Comparison of ENCODE assay signal across 9 mouse cellular contexts in the genomic region with DNA sequence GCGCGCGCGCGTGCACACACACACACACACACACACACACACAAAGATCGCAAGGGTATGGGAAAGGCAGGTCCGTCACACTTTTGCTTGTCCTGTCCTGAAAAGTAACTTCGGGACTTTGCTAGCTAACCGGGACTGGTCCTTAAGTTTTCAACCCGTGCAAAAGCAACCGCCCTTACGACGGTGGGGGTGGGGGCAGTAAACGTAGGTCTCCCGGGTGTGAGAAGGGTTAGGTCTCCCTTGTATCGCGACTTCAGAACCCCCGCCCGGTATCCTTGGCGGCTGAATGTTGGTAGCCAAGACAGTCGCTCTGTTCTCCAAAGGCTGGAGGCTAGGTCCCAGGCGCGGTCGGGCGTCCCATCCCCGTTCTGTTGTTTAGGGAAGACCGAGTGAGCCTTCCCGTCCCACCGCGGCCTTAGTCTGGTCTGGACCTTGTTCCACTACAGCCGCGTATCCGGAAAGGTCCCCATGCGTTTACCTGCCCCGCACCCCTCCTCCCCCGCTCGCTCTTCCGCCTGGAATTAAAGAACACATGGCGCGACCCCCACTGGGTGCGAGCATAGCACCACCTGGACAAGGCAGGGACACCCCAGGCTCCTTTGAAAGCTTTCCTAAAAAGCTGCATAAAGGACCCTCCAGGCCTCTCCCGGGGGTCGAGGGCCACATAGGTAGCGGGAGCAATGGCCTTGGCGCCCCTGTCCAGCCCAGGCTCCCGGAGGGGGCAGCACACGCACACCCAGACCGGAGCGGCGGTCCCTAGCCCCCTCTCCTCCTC. TPM values are rescaled to one million over a fixed set of nuclear protein-coding genes. Genes with fewer than 3 reads are reported as not detected.
A peak's percentile ranks its signal among the peaks of the same experiment; 100 is the strongest.
DNase-seq lines count a peak whose midpoint lies in the region; ATAC-seq lines count a peak whose summit lies in the region.
"Had no signal": no experiment of that assay in that cellular context is flagged by ENCODE, and none has a peak within 500 bp of the region (broad histone marks: within the 10 kb centered on the region; RNA-seq: fewer than 3 reads in every experiment).

No protein-coding gene starts in this region.

- peaks cover 38% of the 10 kb centered on the region for H3K27me3 ChIP-seq in hindbrain, embryonic 14.5 days (ENCODE audit: control insufficient read depth, insufficient read depth, low read length)
- peaks cover 66% of the 10 kb centered on the region for H3K27me3 ChIP-seq in liver, embryonic 15.5 days

- H3K27ac ChIP-seq in hindbrain, embryonic 14.5 days: no peak overlapping the region
- H3K27ac ChIP-seq in liver, embryonic 15.5 days (replicated peaks): no peak overlapping the region

- WGBS in hindbrain, embryonic 14.5 days: under 1% methylated on average over 50 of the region's 50 CpGs
- 1% methylated on average over 50 of the region's 50 CpGs for WGBS in liver, embryonic 15.5 days (ENCODE audit: insufficient replicate concordance)

- H3K4me2 ChIP-seq in hindbrain, embryonic 14.5 days (replicated peaks): peak overlapping the region; percentile 71
- peak overlapping the region; percentile 79 for H3K4me2 ChIP-seq in liver, embryonic 15.5 days

- H3K9ac ChIP-seq in hindbrain, embryonic 14.5 days: no peak overlapping the region
- no peak overlapping the region for H3K9ac ChIP-seq in liver, embryonic 15.5 days

- peak; percentile 37 for DNase-seq in adrenal gland, postnatal 10 days
- no peak for DNase-seq in adrenal gland, adult 2 months
- DNase-seq in urinary bladder, adult 2 months (ENCODE audit: low spot score): peak; percentile 27
- DNase-seq in urinary bladder, postnatal 14 days (ENCODE audit: low spot score): no peak
- no peak for DNase-seq in hindbrain, embryonic 14.5 days (ENCODE audit: low spot score)
- DNase-seq in thymus, postnatal 25 days: peak; percentile 21

- H3K36me3 ChIP-seq in hindbrain, embryonic 14.5 days (replicated peaks; ENCODE audit: control insufficient read depth, insufficient read depth): no peaks in the 10 kb centered on the region
- no peaks in the 10 kb centered on the region for H3K36me3 ChIP-seq in liver, embryonic 15.5 days (replicated peaks)

- ATAC-seq in hindbrain, embryonic 14.5 days (ENCODE audit: low FRiP score): no peak
- ATAC-seq in liver, embryonic 15.5 days (ENCODE audit: insufficient read depth): no peak
- no peak for ATAC-seq in erythroblast, adult 5-6 weeks (replicated peaks; ENCODE audit: low FRiP score, poor library complexity, severe bottlenecking)

- H3K4me3 ChIP-seq in hindbrain, embryonic 14.5 days (replicated peaks; ENCODE audit: low read length): peak overlapping the region; percentile 47
- H3K4me3 ChIP-seq in liver, embryonic 15.5 days (replicated peaks): peak overlapping the region; percentile 61

- peaks cover 4% of the 10 kb centered on the region; the same call in 1 of the 2 replicates for H3K4me1 ChIP-seq in hindbrain, embryonic 14.5 days (replicated peaks; ENCODE audit: control insufficient read depth, insufficient read depth, low read length)
- H3K4me1 ChIP-seq in liver, embryonic 15.5 days (replicated peaks): peaks cover 6% of the 10 kb centered on the region

- no peaks in the 10 kb centered on the region for H3K9me3 ChIP-seq in hindbrain, embryonic 14.5 days (ENCODE audit: control insufficient read depth, low read length)
- no peaks in the 10 kb centered on the region for H3K9me3 ChIP-seq in liver, embryonic 15.5 days (replicated peaks)

RNA-seq across cellular contexts. Expression of gene E030030I06Rik, which starts 0.8 kb away (rescaled TPM):
- total RNA-seq in adrenal gland, postnatal 10 days (2021): 1 to 10 TPM; 6.0 to 8.9 TPM
- total RNA-seq in adrenal gland, adult 2 months (2021): 1 to 10 TPM; 4.7 to 9.8 TPM
- 4.3 and 8.1 TPM in 2 replicates for polyA plus RNA-seq in adrenal gland, adult 2 months (2012; rRNA removed)
- polyA plus RNA-seq in urinary bladder, adult 2 months (2012; rRNA removed): 7.0 and 10.3 TPM in 2 replicates
- 3.0 and 5.9 TPM in 2 replicates for polyA plus RNA-seq in hindbrain, embryonic 14.5 days (2014; fragmentation: Nextera tagmentation; extraction: Ambion mirVana)
- polyA plus RNA-seq in liver, embryonic 15.5 days (2015; fragmentation: Nextera tagmentation; extraction: Ambion mirVana): 2.5 and 3.1 TPM in 2 replicates
- total RNA-seq in erythroblast, adult 5-6 weeks (2015; ENCODE audit: low replicate concordance): 5.6 TPM in 1 of 2 replicates, not detected in the other
- total RNA-seq in erythroblast, adult 5-6 weeks (2017; ENCODE audit: low replicate concordance): 0.51 and 0.98 TPM in 2 replicates

RNA-seq across cellular contexts. Expression of gene Raet1e, which starts 8.5 kb away (rescaled TPM):
- total RNA-seq in adrenal gland, postnatal 10 days (2021): 1 to 10 TPM; 1.5 to 1.9 TPM
- total RNA-seq in adrenal gland, adult 2 months (2021): 1 to 10 TPM in 1 of 2 experiments, under 1 TPM in 1; 0.31 to 2.2 TPM
- polyA plus RNA-seq in adrenal gland, adult 2 months (2012; rRNA removed): 0.62 and 0.69 TPM in 2 replicates
- polyA plus RNA-seq in urinary bladder, adult 2 months (2012; rRNA removed): 6.3 and 6.7 TPM in 2 replicates
- 0.29 and 0.98 TPM in 2 replicates for polyA plus RNA-seq in hindbrain, embryonic 14.5 days (2014; fragmentation: Nextera tagmentation; extraction: Ambion mirVana)
- polyA plus RNA-seq in liver, embryonic 15.5 days (2015; fragmentation: Nextera tagmentation; extraction: Ambion mirVana): 2.3 and 2.6 TPM in 2 replicates
- total RNA-seq in erythroblast, adult 5-6 weeks (2015; ENCODE audit: low replicate concordance): not detected in 2 replicates
- not detected in 2 replicates for total RNA-seq in erythroblast, adult 5-6 weeks (2017; ENCODE audit: low replicate concordance)

RNA-seq across cellular contexts. Expression of gene H60b, which starts 8.5 kb away (rescaled TPM):
- under 1 TPM; 0.36 to 0.73 TPM for total RNA-seq in adrenal gland, postnatal 10 days (2021)
- total RNA-seq in adrenal gland, adult 2 months (2021): under 1 TPM in 1 of 2 experiments, not detected in 1; 0.95 TPM
- 0.55 and 0.76 TPM in 2 replicates for polyA plus RNA-seq in adrenal gland, adult 2 months (2012; rRNA removed)
- polyA plus RNA-seq in urinary bladder, adult 2 months (2012; rRNA removed): 0.87 and 1.4 TPM in 2 replicates
- polyA plus RNA-seq in hindbrain, embryonic 14.5 days (2014; fragmentation: Nextera tagmentation; extraction: Ambion mirVana): 0.25 and 0.34 TPM in 2 replicates
- 0.36 TPM in 1 of 2 replicates, not detected in the other for polyA plus RNA-seq in liver, embryonic 15.5 days (2015; fragmentation: Nextera tagmentation; extraction: Ambion mirVana)
- total RNA-seq in erythroblast, adult 5-6 weeks (2015; ENCODE audit: low replicate concordance): not detected in 2 replicates
- not detected in 2 replicates for total RNA-seq in erythroblast, adult 5-6 weeks (2017; ENCODE audit: low replicate concordance)
- total RNA-seq: heart, postnatal 10 days had no signal

Comparison
In these comparisons a context has a peak if more than half of its experiments do, and no peak if none do; other contexts are left out.
1. DNase-seq: peak in adrenal gland, postnatal 10 days (single experiment), urinary bladder, adult 2 months (single experiment) and thymus, postnatal 25 days (single experiment); none in adrenal gland, adult 2 months (single experiment), urinary bladder, postnatal 14 days (single experiment) and hindbrain, embryonic 14.5 days (single experiment).